Mouse (Mus musculus): ENCODE measurements around the gene Ptbp2. TPM values are rescaled to one million over a fixed set of nuclear protein-coding genes. Genes with fewer than 3 reads are reported as not detected.

Ptbp2 gene
- polyA plus RNA-seq, 1 experiment from 2014 or later = 73.0 TPM

DNA sequence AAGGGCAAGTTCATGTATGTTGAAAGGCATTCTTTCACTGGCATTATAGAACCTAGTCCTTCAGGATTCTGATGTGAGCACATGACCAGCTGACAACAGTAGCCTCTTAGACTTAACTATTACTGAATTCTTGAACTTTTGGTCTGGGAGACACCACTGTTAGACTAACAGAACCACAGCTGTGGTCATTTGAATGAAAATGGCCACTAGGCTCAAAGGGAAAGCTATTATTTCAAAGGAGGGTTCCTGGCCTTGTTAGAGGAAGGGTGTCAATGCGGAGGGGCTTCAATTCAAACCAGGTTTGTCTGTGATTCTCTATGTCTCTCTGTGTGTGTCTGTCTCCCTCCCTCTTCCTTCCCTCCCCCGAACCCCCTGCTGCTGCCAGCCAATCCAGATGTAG is 5.8 kb downstream of the Ptbp2 start:
- 79% methylated on average over 2 of the region's 2 CpGs for WGBS
- Histone ChIP-seq H3K4me2 (ENCODE audit: low read length) (no peak overlapping the region), H3K27me3 (replicated peaks; ENCODE audit: control insufficient read depth, insufficient read depth, low read length) (no peaks in the 10 kb centered on the region), H3K36me3 (ENCODE audit: control insufficient read depth, insufficient read depth, low read length) (peaks cover 11% of the 10 kb centered on the region), H3K27ac (ENCODE audit: low read depth) (no peak overlapping the region), H3K4me1 (replicated peaks; ENCODE audit: control insufficient read depth, insufficient read depth, low read length) (peaks cover 14% of the 10 kb centered on the region), H3K9me3 (ENCODE audit: control insufficient read depth, low read length) (no peaks in the 10 kb centered on the region), H3K4me3 (ENCODE audit: low read depth, low read length) (no peak overlapping the region), H3K9ac (ENCODE audit: low read length) (no peak overlapping the region)
- ATAC-seq (replicated peaks; ENCODE audit: low FRiP score, low TSS enrichment, low read depth) (no peak), DNase-seq (ENCODE audit: low spot score) (no peak)

DNA sequence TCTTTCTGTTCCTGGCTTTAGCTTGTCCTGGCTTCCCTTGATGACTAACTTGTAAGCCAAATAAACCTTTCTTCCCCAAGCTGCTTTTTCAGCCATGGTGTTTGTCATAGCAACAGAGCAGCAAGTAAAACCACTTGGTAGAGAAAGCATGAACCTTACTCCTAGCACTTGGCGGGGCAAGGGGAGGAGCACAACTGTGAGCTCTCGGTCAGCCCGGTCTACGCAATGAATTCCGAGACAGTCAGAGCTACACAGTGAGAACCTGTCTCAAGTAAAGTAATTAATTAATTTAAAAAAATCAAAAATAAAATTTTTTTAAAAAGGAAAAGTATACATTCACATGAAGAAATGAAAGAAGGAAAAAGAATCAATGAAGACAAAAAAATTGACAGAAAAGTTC is 8.1 kb downstream of the Ptbp2 start:
- H3K4me2 ChIP-seq (ENCODE audit: low read length) = no peak overlapping the region
- peaks cover 11% of the 10 kb centered on the region for H3K36me3 ChIP-seq (ENCODE audit: control insufficient read depth, insufficient read depth, low read length)
- 91% methylated on average over 5 of the region's 5 CpGs for WGBS
- no peak overlapping the region for H3K27ac ChIP-seq (ENCODE audit: low read depth)
- no peak for DNase-seq (ENCODE audit: low spot score)
- H3K9me3 ChIP-seq (ENCODE audit: control insufficient read depth, low read length) = no peaks in the 10 kb centered on the region
- H3K4me3 ChIP-seq (ENCODE audit: low read depth, low read length) = no peak overlapping the region
- H3K9ac ChIP-seq (ENCODE audit: low read length) = no peak overlapping the region
- peaks cover 14% of the 10 kb centered on the region for H3K4me1 ChIP-seq (replicated peaks; ENCODE audit: control insufficient read depth, insufficient read depth, low read length)
- ATAC-seq (replicated peaks; ENCODE audit: low FRiP score, low TSS enrichment, low read depth) = no peak
- no peaks in the 10 kb centered on the region for H3K27me3 ChIP-seq (replicated peaks; ENCODE audit: control insufficient read depth, insufficient read depth, low read length)

DNA sequence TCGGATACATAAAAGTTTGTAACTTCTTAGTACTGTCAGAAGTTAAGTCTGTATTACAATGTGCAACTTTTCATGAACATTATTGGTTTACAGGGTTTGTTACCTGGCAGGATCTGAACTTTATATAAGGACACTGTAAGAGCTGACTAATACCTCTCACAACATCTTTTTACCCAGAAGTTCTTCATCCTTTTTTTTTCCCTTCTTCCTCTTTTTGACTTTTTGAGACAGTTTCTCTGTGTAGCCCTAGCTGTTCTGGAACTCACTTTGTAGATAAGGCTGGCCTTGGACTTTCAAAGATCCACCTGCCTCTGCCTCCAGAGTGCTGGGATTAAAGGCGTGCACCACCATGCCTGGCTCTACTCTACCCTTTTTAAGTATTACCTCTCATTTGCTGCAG is 11.5 kb downstream of the Ptbp2 start:
- ATAC-seq (replicated peaks; ENCODE audit: low FRiP score, low TSS enrichment, low read depth) (no peak), DNase-seq (ENCODE audit: low spot score) (no peak)
- Histone ChIP-seq H3K9me3 (ENCODE audit: control insufficient read depth, low read length) (no peaks in the 10 kb centered on the region), H3K27me3 (replicated peaks; ENCODE audit: control insufficient read depth, insufficient read depth, low read length) (no peaks in the 10 kb centered on the region), H3K36me3 (ENCODE audit: control insufficient read depth, insufficient read depth, low read length) (peaks cover 3% of the 10 kb centered on the region; the same call in 1 of the 2 replicates), H3K4me3 (ENCODE audit: low read depth, low read length) (no peak overlapping the region), H3K9ac (ENCODE audit: low read length) (no peak overlapping the region), H3K4me1 (replicated peaks; ENCODE audit: control insufficient read depth, insufficient read depth, low read length) (no peaks in the 10 kb centered on the region; the same call in 1 of the 2 replicates), H3K27ac (ENCODE audit: low read depth) (no peak overlapping the region), H3K4me2 (ENCODE audit: low read length) (no peak overlapping the region)
- 80% methylated on average over 2 of the region's 2 CpGs for WGBS

DNA sequence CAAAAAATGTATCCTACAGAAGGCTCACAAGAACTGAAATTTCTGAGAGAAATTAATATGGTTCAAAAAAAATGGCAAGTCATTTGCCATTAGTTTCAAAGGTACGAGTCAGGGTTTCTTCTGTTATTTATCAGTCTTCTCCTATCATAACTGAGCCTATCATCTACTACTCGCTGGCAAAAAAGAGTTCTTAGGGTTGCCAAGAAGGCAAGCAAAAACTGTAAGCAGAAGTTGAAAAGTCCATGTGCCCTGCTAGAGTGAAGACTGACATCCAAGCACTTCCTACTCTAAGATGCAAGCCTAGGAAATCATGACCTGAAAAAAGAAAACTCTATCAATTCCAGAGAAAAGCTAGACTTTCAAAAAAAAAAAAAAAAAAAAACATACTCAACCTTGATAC is 20.5 kb downstream of the Ptbp2 start:
- ATAC-seq (replicated peaks; ENCODE audit: low FRiP score, low TSS enrichment, low read depth) = no peak
- 91% methylated on average over 2 of the region's 2 CpGs for WGBS

DNA sequence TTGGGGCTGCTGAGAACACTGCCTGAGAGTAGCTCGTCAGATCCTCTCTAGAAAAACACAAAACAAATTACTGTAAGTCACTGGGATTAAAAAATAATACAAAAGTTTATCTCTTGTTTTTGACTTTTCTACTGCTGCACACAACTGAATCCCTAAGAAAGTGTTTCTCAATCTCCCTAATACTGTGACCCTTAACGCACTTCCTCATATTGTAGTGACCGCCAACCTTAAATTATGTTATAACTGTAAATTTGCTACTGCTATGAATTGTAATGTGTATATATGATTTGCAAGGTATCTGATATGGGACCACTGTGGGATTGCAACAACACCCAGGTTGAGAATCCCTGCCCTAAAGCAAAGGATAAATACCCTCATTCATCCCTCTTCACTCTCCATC is 22.5 kb downstream of the Ptbp2 start:
- no peak overlapping the region for H3K4me3 ChIP-seq (ENCODE audit: low read depth, low read length)
- H3K9ac ChIP-seq (ENCODE audit: low read length) = no peak overlapping the region
- H3K4me1 ChIP-seq (replicated peaks; ENCODE audit: control insufficient read depth, insufficient read depth, low read length) = no peaks in the 10 kb centered on the region
- H3K9me3 ChIP-seq (ENCODE audit: control insufficient read depth, low read length) = no peaks in the 10 kb centered on the region
- H3K4me2 ChIP-seq (ENCODE audit: low read length) = no peak overlapping the region
- H3K27ac ChIP-seq (ENCODE audit: low read depth) = no peak overlapping the region
- H3K36me3 ChIP-seq (ENCODE audit: control insufficient read depth, insufficient read depth, low read length) = peaks cover 18% of the 10 kb centered on the region
- ATAC-seq (replicated peaks; ENCODE audit: low FRiP score, low TSS enrichment, low read depth) (no peak), DNase-seq (ENCODE audit: low spot score) (no peak)
- no peaks in the 10 kb centered on the region for H3K27me3 ChIP-seq (replicated peaks; ENCODE audit: control insufficient read depth, insufficient read depth, low read length)
- WGBS = 94% methylated on average over 3 of the region's 3 CpGs

More for the DNA sequence above, 20.5 kb downstream of the Ptbp2 start:
- Histone ChIP-seq H3K9me3 (ENCODE audit: control insufficient read depth, low read length) (no peaks in the 10 kb centered on the region), H3K27ac (ENCODE audit: low read depth) (no peak overlapping the region), H3K36me3 (ENCODE audit: control insufficient read depth, insufficient read depth, low read length) (peaks cover 18% of the 10 kb centered on the region), H3K27me3 (replicated peaks; ENCODE audit: control insufficient read depth, insufficient read depth, low read length) (no peaks in the 10 kb centered on the region), H3K4me2 (ENCODE audit: low read length) (no peak overlapping the region), H3K4me3 (ENCODE audit: low read depth, low read length) (no peak overlapping the region), H3K9ac (ENCODE audit: low read length) (no peak overlapping the region), H3K4me1 (replicated peaks; ENCODE audit: control insufficient read depth, insufficient read depth, low read length) (no peaks in the 10 kb centered on the region)
- DNase-seq (ENCODE audit: low spot score) = no peak

DNA sequence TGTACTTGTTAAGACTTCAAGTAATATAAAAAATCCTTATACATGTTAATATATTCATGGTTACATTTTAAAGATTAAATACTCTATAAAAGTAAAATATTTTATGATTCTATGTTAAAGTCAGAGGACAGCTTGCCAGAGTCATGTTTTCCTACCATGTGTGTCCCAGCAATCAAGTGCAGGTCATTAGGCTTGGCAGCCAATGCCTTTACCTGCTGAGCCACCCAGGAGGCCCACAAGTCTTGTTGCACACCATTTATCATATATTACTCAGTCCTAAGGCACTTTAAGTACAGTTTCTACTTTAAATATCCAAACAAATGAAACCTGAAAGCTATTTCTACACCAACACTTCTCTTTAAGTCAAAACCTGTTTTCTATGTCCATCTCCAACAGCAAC is 30.5 kb downstream of the Ptbp2 start:
- ATAC-seq (replicated peaks; ENCODE audit: low FRiP score, low TSS enrichment, low read depth) (no peak), DNase-seq (ENCODE audit: low spot score) (no peak)
- no peak overlapping the region for H3K4me2 ChIP-seq (ENCODE audit: low read length)
- H3K9ac ChIP-seq (ENCODE audit: low read length) = no peak overlapping the region
- peaks cover 26% of the 10 kb centered on the region for H3K36me3 ChIP-seq (ENCODE audit: control insufficient read depth, insufficient read depth, low read length)
- no peak overlapping the region for H3K4me3 ChIP-seq (ENCODE audit: low read depth, low read length)
- no peaks in the 10 kb centered on the region for H3K27me3 ChIP-seq (replicated peaks; ENCODE audit: control insufficient read depth, insufficient read depth, low read length)
- no peaks in the 10 kb centered on the region for H3K4me1 ChIP-seq (replicated peaks; ENCODE audit: control insufficient read depth, insufficient read depth, low read length)
- no peak overlapping the region for H3K27ac ChIP-seq (ENCODE audit: low read depth)
- H3K9me3 ChIP-seq (ENCODE audit: control insufficient read depth, low read length) = no peaks in the 10 kb centered on the region

DNA sequence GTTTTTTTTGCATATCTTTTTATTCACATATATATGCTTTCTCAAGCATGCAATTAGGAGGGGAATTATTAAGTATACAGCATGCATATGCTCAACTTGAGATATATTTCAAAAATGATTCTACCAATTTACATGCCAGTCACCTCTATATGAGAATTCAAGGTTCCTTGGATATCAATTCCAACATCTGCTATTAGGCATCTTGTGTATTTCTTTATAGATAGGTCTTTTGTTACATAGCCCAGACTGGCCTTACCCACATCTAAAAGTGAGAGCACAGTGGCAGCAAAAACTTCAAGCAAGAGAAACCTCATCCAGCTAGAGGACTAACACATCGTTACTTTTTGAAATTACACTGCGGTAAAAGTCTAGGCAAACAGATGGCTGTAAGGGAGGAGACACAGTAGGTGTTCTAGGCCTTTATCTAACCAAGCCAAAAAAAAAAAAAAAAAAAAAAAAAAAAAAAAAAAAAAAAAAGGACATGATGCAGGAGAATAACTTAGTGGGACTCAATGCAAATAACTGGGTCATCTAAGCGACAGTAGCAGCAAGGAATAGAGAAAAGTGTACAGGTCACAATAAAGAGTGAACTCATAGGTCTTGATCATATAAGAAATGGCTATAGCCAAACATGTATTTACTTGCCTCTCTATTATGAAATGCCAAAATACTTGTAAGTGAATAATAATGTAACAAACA is 34.6 kb downstream of the Ptbp2 start:
- H3K4me1 ChIP-seq (replicated peaks; ENCODE audit: control insufficient read depth, insufficient read depth, low read length) = no peaks in the 10 kb centered on the region
- no peak overlapping the region for H3K4me2 ChIP-seq (ENCODE audit: low read length)
- H3K9me3 ChIP-seq (ENCODE audit: control insufficient read depth, low read length) = no peaks in the 10 kb centered on the region
- 79% methylated on average over 3 of the region's 3 CpGs for WGBS
- no peak for ATAC-seq (replicated peaks; ENCODE audit: low FRiP score, low TSS enrichment, low read depth)
- H3K9ac ChIP-seq (ENCODE audit: low read length) = no peak overlapping the region
- H3K4me3 ChIP-seq (ENCODE audit: low read depth, low read length) = no peak overlapping the region
- H3K36me3 ChIP-seq (ENCODE audit: control insufficient read depth, insufficient read depth, low read length) = peaks cover 42% of the 10 kb centered on the region
- H3K27ac ChIP-seq (ENCODE audit: low read depth) = no peak overlapping the region
- no peaks in the 10 kb centered on the region for H3K27me3 ChIP-seq (replicated peaks; ENCODE audit: control insufficient read depth, insufficient read depth, low read length)
- no peak for DNase-seq (ENCODE audit: low spot score)

DNA sequence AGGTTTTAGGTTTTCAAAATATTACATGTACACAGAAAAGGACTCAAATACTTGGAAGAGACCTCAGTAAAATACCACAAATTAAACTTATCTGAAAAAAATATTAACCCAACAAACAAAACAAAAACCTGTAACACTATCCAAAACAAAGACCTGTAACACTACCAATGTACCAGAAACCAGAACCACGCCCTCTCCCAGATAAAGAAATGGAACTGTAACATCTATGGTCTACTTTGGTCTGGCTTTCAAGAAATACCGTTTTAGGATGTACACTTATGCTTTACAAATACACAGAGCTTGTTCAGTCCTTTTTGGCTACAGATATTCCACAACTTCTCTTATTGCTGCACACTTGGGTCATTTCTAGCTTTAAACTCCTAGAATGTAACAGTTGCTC is 35.1 kb downstream of the Ptbp2 start:
- WGBS = 88% methylated on average over 2 of the region's 2 CpGs
- H3K4me1 ChIP-seq (replicated peaks; ENCODE audit: control insufficient read depth, insufficient read depth, low read length) = no peaks in the 10 kb centered on the region
- no peaks in the 10 kb centered on the region for H3K27me3 ChIP-seq (replicated peaks; ENCODE audit: control insufficient read depth, insufficient read depth, low read length)
- H3K9ac ChIP-seq (ENCODE audit: low read length) = no peak overlapping the region
- no peaks in the 10 kb centered on the region for H3K9me3 ChIP-seq (ENCODE audit: control insufficient read depth, low read length)
- DNase-seq (ENCODE audit: low spot score) (no peak), ATAC-seq (replicated peaks; ENCODE audit: low FRiP score, low TSS enrichment, low read depth) (no peak)
- no peak overlapping the region for H3K4me3 ChIP-seq (ENCODE audit: low read depth, low read length)
- H3K27ac ChIP-seq (ENCODE audit: low read depth) = no peak overlapping the region
- H3K36me3 ChIP-seq (ENCODE audit: control insufficient read depth, insufficient read depth, low read length) = peaks cover 45% of the 10 kb centered on the region
- no peak overlapping the region for H3K4me2 ChIP-seq (ENCODE audit: low read length)

DNA sequence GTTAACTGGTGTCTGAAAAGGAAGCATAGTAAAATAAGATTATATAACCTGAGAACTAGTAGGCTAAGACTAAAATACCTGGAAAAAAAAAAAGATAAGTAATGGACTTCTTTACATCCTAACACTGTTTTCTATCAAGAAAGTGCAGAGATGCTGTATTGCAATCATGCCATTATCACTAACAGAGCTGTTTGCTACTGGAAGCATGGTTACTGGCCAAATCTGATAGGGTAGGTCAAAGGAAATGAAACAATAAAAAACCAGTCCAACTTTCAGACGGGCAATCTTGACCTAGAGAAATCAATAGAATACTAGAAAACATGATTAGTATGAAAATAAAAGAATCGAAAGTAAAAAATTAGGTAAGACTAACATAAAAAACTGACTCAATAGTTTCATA is 37.6 kb downstream of the Ptbp2 start:
- ATAC-seq (replicated peaks; ENCODE audit: low FRiP score, low TSS enrichment, low read depth) (no peak), DNase-seq (ENCODE audit: low spot score) (no peak)
- Histone ChIP-seq H3K9ac (ENCODE audit: low read length) (no peak overlapping the region), H3K9me3 (ENCODE audit: control insufficient read depth, low read length) (no peaks in the 10 kb centered on the region), H3K36me3 (ENCODE audit: control insufficient read depth, insufficient read depth, low read length) (peaks cover 54% of the 10 kb centered on the region), H3K4me1 (replicated peaks; ENCODE audit: control insufficient read depth, insufficient read depth, low read length) (no peaks in the 10 kb centered on the region), H3K4me3 (ENCODE audit: low read depth, low read length) (no peak overlapping the region), H3K27ac (ENCODE audit: low read depth) (no peak overlapping the region), H3K4me2 (ENCODE audit: low read length) (no peak overlapping the region), H3K27me3 (replicated peaks; ENCODE audit: control insufficient read depth, insufficient read depth, low read length) (no peaks in the 10 kb centered on the region)
- 88% methylated on average over 2 of the region's 2 CpGs for WGBS
